Mouse (Mus musculus): ENCODE measurements around the gene Vps13d. TPM values are rescaled to one million over a fixed set of nuclear protein-coding genes. Genes with fewer than 3 reads are reported as not detected.
"Not testable (repeated sequence)": the region's sequence is repeated elsewhere in the genome, so short reads cannot be mapped to it uniquely, and the experiment has no call there.

The Vps13d gene
- polyA plus RNA-seq, 1 experiment = 71.8 TPM

DNA sequence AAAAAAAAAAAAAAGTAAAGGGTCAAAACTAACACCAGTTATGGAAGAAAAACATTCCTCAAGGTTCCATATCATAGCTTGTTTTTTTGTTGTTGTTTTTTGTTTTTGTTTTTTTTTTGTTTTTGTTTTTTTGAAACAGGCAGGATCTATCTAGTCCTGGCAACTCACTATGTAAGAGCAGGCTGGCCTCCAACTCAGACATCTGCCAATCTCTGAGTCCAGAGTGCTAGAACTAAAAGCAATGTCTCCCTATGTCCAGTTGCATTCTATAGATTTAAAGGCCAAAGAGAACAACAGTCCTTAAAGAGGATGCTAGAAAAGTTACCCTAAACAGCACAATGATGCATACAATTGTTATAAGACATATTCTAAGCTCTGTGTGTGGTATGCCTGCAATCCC, 6.2 kb downstream of the Vps13d start:
- H3K4me1 ChIP-seq (ENCODE audit: control insufficient read depth, insufficient read depth, low read length) = peaks cover 3% of the 10 kb centered on the region; the same call in 1 of the 2 replicates
- H3K27ac ChIP-seq (ENCODE audit: insufficient read depth, low read depth, low read length) = no peak overlapping the region
- no peak overlapping the region for H3K4me3 ChIP-seq (ENCODE audit: insufficient read depth, low read depth, low read length)
- TF ChIP-seq POLR2A (IDR thresholded peaks at IDR 0.05; ENCODE audit: insufficient read depth, low read depth, low read length) (no peak), CTCF (IDR thresholded peaks at IDR 0.05; ENCODE audit: insufficient read depth, low read depth, low read length) (no peak)

DNA sequence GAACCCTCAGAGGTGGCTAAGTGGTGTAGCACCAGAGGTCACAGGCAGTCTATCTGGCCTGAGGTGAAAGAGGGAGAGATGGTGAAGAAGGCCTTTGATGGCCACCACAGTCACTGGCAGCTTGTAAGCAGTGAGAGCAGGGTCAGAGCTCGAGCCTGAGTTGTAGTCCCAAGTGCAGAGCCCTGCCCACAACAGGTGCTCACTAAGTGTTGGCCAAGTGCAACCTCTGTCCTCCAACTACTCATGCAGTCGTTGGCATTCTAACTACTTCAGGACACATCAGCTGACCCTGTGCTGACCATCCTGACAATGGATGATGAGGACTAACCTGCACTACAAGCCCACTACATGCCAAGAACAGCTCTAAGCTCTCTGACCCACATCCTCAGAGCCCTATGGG, 7.2 kb downstream of the Vps13d start:
- no peak overlapping the region for H3K27ac ChIP-seq (ENCODE audit: insufficient read depth, low read depth, low read length)
- TF ChIP-seq CTCF (IDR thresholded peaks at IDR 0.05; ENCODE audit: insufficient read depth, low read depth, low read length) = no peak
- no peak for TF ChIP-seq POLR2A (IDR thresholded peaks at IDR 0.05; ENCODE audit: insufficient read depth, low read depth, low read length)
- 76% methylated on average over 2 of the region's 2 CpGs for WGBS

DNA sequence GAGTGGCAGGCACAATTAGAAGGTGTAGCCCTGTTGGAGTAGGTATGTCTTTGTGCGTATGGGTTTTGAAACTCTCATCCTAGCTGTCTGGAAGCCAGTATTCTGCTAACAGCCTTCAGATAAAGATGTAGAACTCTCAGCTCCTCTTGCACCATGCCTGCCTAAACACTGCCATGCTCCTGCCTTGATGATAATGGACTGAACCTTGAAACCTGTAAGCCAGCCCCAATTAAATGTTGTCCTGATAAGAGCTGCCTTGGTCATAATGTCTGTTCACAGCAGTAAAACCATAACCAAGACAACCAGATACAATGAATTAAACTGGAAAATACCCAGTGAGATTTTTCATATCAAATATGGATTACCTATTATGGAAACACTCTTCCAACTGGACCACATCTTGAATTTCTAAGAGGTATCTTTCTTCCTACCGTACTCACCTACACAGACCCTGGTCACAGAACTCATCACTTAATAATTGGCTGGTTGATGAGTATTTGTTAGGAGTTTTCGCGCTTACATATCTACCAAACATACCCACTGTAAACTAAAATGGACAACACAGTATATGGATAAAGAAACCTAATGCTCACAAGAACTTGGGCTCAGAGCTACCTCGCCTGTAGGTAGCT, 15.8 kb downstream of the Vps13d start:
- WGBS = 97% methylated on average over 5 of the region's 5 CpGs
- Histone ChIP-seq H3K4me1 (ENCODE audit: control insufficient read depth, insufficient read depth, low read length) (no peaks in the 10 kb centered on the region), H3K4me3 (ENCODE audit: insufficient read depth, low read depth, low read length) (no peak overlapping the region), H3K27ac (ENCODE audit: insufficient read depth, low read depth, low read length) (no peak overlapping the region)
- TF ChIP-seq CTCF (IDR thresholded peaks at IDR 0.05; ENCODE audit: insufficient read depth, low read depth, low read length) (no peak), POLR2A (IDR thresholded peaks at IDR 0.05; ENCODE audit: insufficient read depth, low read depth, low read length) (no peak)

More for the DNA sequence above, 7.2 kb downstream of the Vps13d start:
- H3K4me1 ChIP-seq (ENCODE audit: control insufficient read depth, insufficient read depth, low read length) = peaks cover 3% of the 10 kb centered on the region; the same call in 1 of the 2 replicates
- no peak overlapping the region for H3K4me3 ChIP-seq (ENCODE audit: insufficient read depth, low read depth, low read length)

DNA sequence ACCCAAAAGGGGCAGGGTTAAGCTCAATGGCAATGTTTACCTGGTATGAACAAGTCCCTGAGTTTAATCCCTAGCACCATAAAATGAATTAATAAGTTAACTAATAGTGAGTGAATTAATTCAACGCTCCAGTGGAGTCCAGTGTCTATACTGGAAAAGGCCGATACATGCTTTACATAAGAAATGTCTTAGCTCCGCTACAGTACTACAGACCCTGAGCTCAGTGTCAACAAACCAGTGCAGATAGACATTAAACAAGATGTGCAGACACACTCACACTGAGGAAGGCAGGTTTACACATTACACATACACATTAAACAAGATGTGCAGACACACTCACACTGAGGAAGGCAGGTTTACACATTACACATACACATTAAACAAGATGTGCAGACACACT, 29.3 kb downstream of the Vps13d start:
- H3K4me1 ChIP-seq (ENCODE audit: control insufficient read depth, insufficient read depth, low read length); H3K27ac ChIP-seq (ENCODE audit: insufficient read depth, low read depth, low read length): not testable (repeated sequence)
- WGBS = 94% methylated on average over 3 of the region's 3 CpGs

DNA sequence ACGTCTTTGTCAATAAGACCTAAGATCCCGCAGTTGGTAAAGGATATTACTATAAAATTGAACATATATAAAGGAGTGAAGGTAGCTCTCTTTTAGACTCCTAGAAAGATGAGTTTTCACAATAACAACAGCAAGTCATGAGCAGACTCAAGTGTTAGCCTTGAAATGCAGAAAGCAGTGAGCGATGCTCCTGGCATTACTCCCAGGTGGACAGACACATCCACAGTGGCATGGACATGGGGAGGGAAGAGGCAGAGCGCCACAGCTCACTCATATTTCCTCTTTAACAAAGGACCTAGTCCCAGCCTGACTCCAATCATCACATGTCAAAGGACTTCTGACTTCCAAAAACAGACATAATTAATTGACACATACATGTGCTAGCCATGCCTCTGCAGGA, 30.7 kb downstream of the Vps13d start:
- H3K4me3 ChIP-seq (ENCODE audit: insufficient read depth, low read depth, low read length) = no peak overlapping the region
- no peak for TF ChIP-seq POLR2A (IDR thresholded peaks at IDR 0.05; ENCODE audit: insufficient read depth, low read depth, low read length)
- no peak for TF ChIP-seq CTCF (IDR thresholded peaks at IDR 0.05; ENCODE audit: insufficient read depth, low read depth, low read length)
- 96% methylated on average over 4 of the region's 4 CpGs for WGBS
- H3K4me1 ChIP-seq (ENCODE audit: control insufficient read depth, insufficient read depth, low read length) = no peaks in the 10 kb centered on the region; the same call in 1 of the 2 replicates
- no peak overlapping the region for H3K27ac ChIP-seq (ENCODE audit: insufficient read depth, low read depth, low read length)

More for the DNA sequence above, 29.3 kb downstream of the Vps13d start:
- H3K4me3 ChIP-seq (ENCODE audit: insufficient read depth, low read depth, low read length) = not testable (repeated sequence)

DNA sequence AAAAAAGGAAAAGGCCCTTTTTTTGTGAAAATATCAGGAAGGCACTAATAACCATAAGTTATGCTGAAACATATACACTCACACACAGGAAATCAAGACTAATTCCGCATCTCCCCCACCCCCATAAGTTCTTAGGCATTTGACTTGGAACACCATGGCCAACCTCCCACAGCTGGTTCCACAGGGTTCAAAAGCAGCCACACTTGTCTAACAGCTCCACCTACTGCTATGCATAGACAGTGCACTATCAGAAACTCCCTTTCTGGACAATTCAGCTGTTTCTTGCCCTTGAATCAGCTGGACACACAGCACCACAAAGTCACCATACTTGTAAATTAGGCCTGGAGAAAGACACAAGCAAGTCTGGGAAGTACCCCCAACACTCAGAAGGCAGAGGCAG, 33.6 kb downstream of the Vps13d start:
- WGBS = 51% methylated on average over 1 of the region's 1 CpGs
- Histone ChIP-seq H3K4me1 (ENCODE audit: control insufficient read depth, insufficient read depth, low read length) (no peaks in the 10 kb centered on the region), H3K4me3 (ENCODE audit: insufficient read depth, low read depth, low read length) (no peak overlapping the region), H3K27ac (ENCODE audit: insufficient read depth, low read depth, low read length) (no peak overlapping the region)
- TF ChIP-seq POLR2A (IDR thresholded peaks at IDR 0.05; ENCODE audit: insufficient read depth, low read depth, low read length) = no peak
- no peak for TF ChIP-seq CTCF (IDR thresholded peaks at IDR 0.05; ENCODE audit: insufficient read depth, low read depth, low read length)

DNA sequence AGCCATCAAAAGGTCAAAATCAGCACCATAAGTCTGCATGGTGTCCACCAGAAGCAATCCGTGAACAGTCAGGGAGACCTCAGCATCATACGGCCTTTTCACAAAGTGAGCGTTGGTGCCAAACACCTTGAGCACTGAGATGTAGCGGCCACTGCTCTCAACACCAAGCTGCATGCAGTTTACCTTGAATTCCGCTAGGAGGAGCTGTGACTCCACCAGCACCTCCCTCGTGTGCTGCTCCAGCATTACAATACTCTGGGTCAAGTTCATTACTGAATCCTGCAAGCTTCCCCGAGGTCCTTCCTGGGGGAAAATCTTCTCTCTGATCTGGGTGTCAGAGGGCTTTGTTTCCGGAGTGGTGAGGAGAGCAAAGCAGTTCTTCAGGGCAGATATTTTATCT, 38.8 kb downstream of the Vps13d start:
- H3K4me1 ChIP-seq (ENCODE audit: control insufficient read depth, insufficient read depth, low read length) = no peaks in the 10 kb centered on the region
- no peak overlapping the region for H3K27ac ChIP-seq (ENCODE audit: insufficient read depth, low read depth, low read length)
- no peak overlapping the region for H3K4me3 ChIP-seq (ENCODE audit: insufficient read depth, low read depth, low read length)
- 39% methylated on average over 8 of the region's 8 CpGs for WGBS
- TF ChIP-seq CTCF (IDR thresholded peaks at IDR 0.05; ENCODE audit: insufficient read depth, low read depth, low read length) (peak; percentile 55), POLR2A (IDR thresholded peaks at IDR 0.05; ENCODE audit: insufficient read depth, low read depth, low read length) (no peak)

DNA sequence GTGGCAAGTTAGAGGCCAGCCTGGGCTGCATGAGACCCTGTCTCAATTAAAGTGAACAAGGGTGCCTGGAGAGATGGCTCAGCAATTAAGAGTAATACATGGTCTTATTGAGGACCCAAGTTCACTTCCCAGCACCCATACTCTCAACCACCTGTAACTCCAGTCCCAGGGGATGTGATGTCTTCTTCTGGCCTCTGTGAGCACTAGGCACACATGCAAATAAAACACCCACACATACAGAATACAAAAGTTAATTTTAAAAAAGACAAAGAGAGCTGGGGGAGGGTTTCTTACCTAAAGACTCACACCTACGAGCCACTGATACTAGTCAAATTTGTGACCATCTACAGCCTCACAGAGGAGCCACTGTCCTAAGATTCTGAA, 43.7 kb downstream of the Vps13d start:
- H3K4me3 ChIP-seq (ENCODE audit: insufficient read depth, low read depth, low read length) = no peak overlapping the region
- TF ChIP-seq POLR2A (IDR thresholded peaks at IDR 0.05; ENCODE audit: insufficient read depth, low read depth, low read length) = no peak
- no peak for TF ChIP-seq CTCF (IDR thresholded peaks at IDR 0.05; ENCODE audit: insufficient read depth, low read depth, low read length)
- WGBS = 74% methylated on average over 1 of the region's 1 CpGs
- H3K27ac ChIP-seq (ENCODE audit: insufficient read depth, low read depth, low read length) = no peak overlapping the region
- peaks cover 6% of the 10 kb centered on the region for H3K4me1 ChIP-seq (ENCODE audit: control insufficient read depth, insufficient read depth, low read length)

DNA sequence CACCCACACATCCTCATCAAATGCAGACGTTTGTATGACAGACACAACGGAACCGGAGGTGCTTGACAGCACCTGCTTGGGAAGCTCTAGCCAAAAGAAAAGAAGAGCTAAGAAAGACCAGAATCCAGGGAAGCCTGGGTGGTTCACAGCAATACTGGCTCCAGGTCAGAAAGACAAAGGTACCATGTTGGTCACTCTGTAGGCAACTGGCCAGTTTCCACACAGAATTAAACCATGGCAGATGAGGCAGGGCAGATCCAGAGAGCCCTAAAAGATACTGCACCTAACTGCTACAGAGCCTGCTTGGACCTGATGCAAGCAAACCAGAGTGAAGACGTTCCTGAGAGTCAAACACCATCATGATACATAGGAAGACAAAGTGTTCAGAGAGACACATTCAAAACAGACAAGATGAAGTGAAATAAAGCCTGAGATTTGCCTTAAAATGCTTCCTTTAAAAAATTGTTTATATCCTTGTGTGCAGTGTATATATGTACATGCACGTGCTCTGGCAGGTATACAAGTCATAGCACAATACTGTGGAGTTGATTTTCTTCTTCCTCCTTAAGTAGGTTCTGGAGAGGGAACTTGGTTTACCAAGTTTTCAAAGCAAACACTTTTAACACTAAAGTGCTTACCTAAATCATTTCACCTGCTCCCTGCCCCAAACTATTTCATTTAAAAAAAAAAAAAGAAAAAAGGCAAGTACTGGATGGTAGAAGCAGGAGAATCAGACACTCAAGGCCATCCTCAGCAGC, 44.3 kb downstream of the Vps13d start:
- no peak for TF ChIP-seq CTCF (IDR thresholded peaks at IDR 0.05; ENCODE audit: insufficient read depth, low read depth, low read length)
- TF ChIP-seq POLR2A (IDR thresholded peaks at IDR 0.05; ENCODE audit: insufficient read depth, low read depth, low read length) = no peak
- Histone ChIP-seq H3K4me1 (ENCODE audit: control insufficient read depth, insufficient read depth, low read length) (peaks cover 8% of the 10 kb centered on the region), H3K4me3 (ENCODE audit: insufficient read depth, low read depth, low read length) (no peak overlapping the region), H3K27ac (ENCODE audit: insufficient read depth, low read depth, low read length) (no peak overlapping the region)
- WGBS = 41% methylated on average over 5 of the region's 5 CpGs
